Mouse (Mus musculus) MEL-GATA-1-ER (cell line): ENCODE results near the gene Nrtn.

Source experiments
- DNase-seq: peaks from one replicate; pipeline ENCODE4 v3.0.0-alpha.2; 2012; ENCODE audit warnings: low read depth; ENCODE audit errors: extremely low read depth

Gene Nrtn

GRCm38 (mm10) chr17:56757416-56758123, at the start of gene Nrtn:
Gene Nrtn (minus strand): TSS chr17:56757530.
- peak; percentile 37 for DNase-seq

GRCm38 (mm10) chr17:56805784-56806183, 48.5 kb upstream of the Nrtn start:
- DNase-seq, result no peak

GRCm38 (mm10) chr17:56804952-56805351, 47.6 kb upstream of the Nrtn start:
- DNase-seq, result no peak

GRCm38 (mm10) chr17:56802065-56802464, 44.7 kb upstream of the Nrtn start:
- DNase-seq, result no peak

- no peak for DNase-seq
These were observed 41.9 kb upstream of the Nrtn start for GRCm38 (mm10) chr17:56799276-56799675.

GRCm38 (mm10) chr17:56793614-56794319, 36.4 kb upstream of the Nrtn start:
- no peak for DNase-seq

GRCm38 (mm10) chr17:56792588-56792987, 35.3 kb upstream of the Nrtn start:
- DNase-seq, result no peak

- no peak for DNase-seq
These were observed 32.0 kb upstream of the Nrtn start for GRCm38 (mm10) chr17:56789286-56789685.

GRCm38 (mm10) chr17:56788886-56789285, 31.6 kb upstream of the Nrtn start:
- no peak for DNase-seq

GRCm38 (mm10) chr17:56780291-56780978, 23.1 kb upstream of the Nrtn start:
- no peak for DNase-seq

- no peak for DNase-seq
These were observed 21.5 kb upstream of the Nrtn start for GRCm38 (mm10) chr17:56778779-56779362.

GRCm38 (mm10) chr17:56777568-56777967, 20.2 kb upstream of the Nrtn start:
- no peak for DNase-seq

GRCm38 (mm10) chr17:56769950-56770349, 12.6 kb upstream of the Nrtn start, which contains the start of gene Prr22:
Gene Prr22 (plus strand): TSS chr17:56770250.
- DNase-seq, result no peak

GRCm38 (mm10) chr17:56768941-56769340, 11.6 kb upstream of the Nrtn start:
- no peak for DNase-seq

GRCm38 (mm10) chr17:56767531-56768135, 10.3 kb upstream of the Nrtn start:
- no peak for DNase-seq

GRCm38 (mm10) chr17:56766631-56767405, 9.5 kb upstream of the Nrtn start:
- no peak for DNase-seq

- DNase-seq, result no peak
These were observed 8.1 kb upstream of the Nrtn start for GRCm38 (mm10) chr17:56765431-56765830.

GRCm38 (mm10) chr17:56764474-56765354, 7.4 kb upstream of the Nrtn start, which contains the start of gene Dus3l:
Gene Dus3l (plus strand): TSS chr17:56764757.
- peak; percentile 85 for DNase-seq

- no peak for DNase-seq
These were observed 6.5 kb upstream of the Nrtn start for GRCm38 (mm10) chr17:56763741-56764250.
